Mouse (Mus musculus) kidney, postnatal 14 days (tissue): ENCODE results near the gene Mindy3.

Experiments
- DNase-seq: peaks from one replicate; pipeline ENCODE4 v3.0.0; 2022; ENCODE audit warnings: mixed read lengths

Mindy3 gene

GRCm38 (mm10) chr2:12368451-12368850 is 50.8 kb downstream of the Mindy3 start:
- no peak for DNase-seq

- no peak for DNase-seq
These were observed 51.3 kb downstream of the Mindy3 start for GRCm38 (mm10) chr2:12368016-12368415.

GRCm38 (mm10) chr2:12361310-12361709 is 58.0 kb downstream of the Mindy3 start:
- DNase-seq, result no peak

- DNase-seq, result no peak
These were observed 64.4 kb downstream of the Mindy3 start for GRCm38 (mm10) chr2:12354837-12355236.

GRCm38 (mm10) chr2:12348914-12349313 is 70.4 kb downstream of the Mindy3 start:
- no peak for DNase-seq

- DNase-seq, result no peak
These were observed 87.3 kb downstream of the Mindy3 start for GRCm38 (mm10) chr2:12331962-12332361.

- DNase-seq, result no peak
These were observed 89.7 kb downstream of the Mindy3 start for GRCm38 (mm10) chr2:12329620-12330019.

GRCm38 (mm10) chr2:12329068-12329407 is 90.2 kb downstream of the Mindy3 start:
- no peak for DNase-seq

- DNase-seq, result no peak
These were observed 90.8 kb downstream of the Mindy3 start for GRCm38 (mm10) chr2:12328355-12329067.

- DNase-seq, result no peak
These were observed 91.4 kb downstream of the Mindy3 start for GRCm38 (mm10) chr2:12327691-12328354.

- DNase-seq, result peak; percentile 36
These were observed 92.1 kb downstream of the Mindy3 start for GRCm38 (mm10) chr2:12327216-12327615.

GRCm38 (mm10) chr2:12325868-12326267 is 93.4 kb downstream of the Mindy3 start:
- DNase-seq, result no peak

GRCm38 (mm10) chr2:12325417-12325816 is 93.9 kb downstream of the Mindy3 start:
- DNase-seq, result peak; percentile 12

GRCm38 (mm10) chr2:12320914-12321313 is 98.4 kb downstream of the Mindy3 start:
- DNase-seq, result no peak

GRCm38 (mm10) chr2:12318715-12319114 is 100.6 kb downstream of the Mindy3 start:
- DNase-seq, result no peak

GRCm38 (mm10) chr2:12318036-12318435 is 101.2 kb downstream of the Mindy3 start:
- DNase-seq, result peak; percentile 8

- peak; percentile 6 for DNase-seq
These were observed 101.9 kb downstream of the Mindy3 start for GRCm38 (mm10) chr2:12317343-12317742.

- DNase-seq, result peak; percentile 20
These were observed 102.9 kb downstream of the Mindy3 start for GRCm38 (mm10) chr2:12316361-12316760.

- no peak for DNase-seq
These were observed 105.2 kb downstream of the Mindy3 start for GRCm38 (mm10) chr2:12314028-12314427.

GRCm38 (mm10) chr2:12308466-12308865 is 110.8 kb downstream of the Mindy3 start:
- peak; percentile 30 for DNase-seq

GRCm38 (mm10) chr2:12307311-12307710 is 112.0 kb downstream of the Mindy3 start:
- peak; percentile 65 for DNase-seq

GRCm38 (mm10) chr2:12305064-12305650 is 114.1 kb downstream of the Mindy3 start:
- DNase-seq, result no peak

- DNase-seq, result peak; percentile 91
These were observed 117.7 kb downstream of the Mindy3 start, which contains the start of gene Itga8 for GRCm38 (mm10) chr2:12301431-12302170. TSS of gene Itga8 (minus strand) at chr2:12301922.
